Mouse (Mus musculus): ENCODE measurements at regions not wholly inside any gene's neighbourhood (a gene's known extent, or its start where the extent isn't known, plus 50 kb on each side); places are given as distances from the start of the nearest gene placed in this dataset.

GRCm38 (mm10) chr2:159250993-159251665 lies 456.5 kb downstream of the Dhx35 start:
- Histone ChIP-seq H3K4me2 (ENCODE audit: insufficient read depth, low read depth, poor library complexity, severe bottlenecking) (no peak overlapping the region), H3K27me3 (replicated peaks) (no peaks in the 10 kb centered on the region), H3K9me3 (replicated peaks; ENCODE audit: low read length) (no peaks in the 10 kb centered on the region), H3K79me2 (replicated peaks; ENCODE audit: control insufficient read depth, extremely low read depth, insufficient read depth, poor library complexity, severe bottlenecking) (no peaks in the 10 kb centered on the region), H3K4me1 (ENCODE audit: control insufficient read depth in 1 of 2, insufficient read depth in 2 of 2) (no peaks in the 10 kb centered on the region), H3K27ac (ENCODE audit: insufficient read depth, low read depth) (no peak overlapping the region), H3K4me3 (replicated peaks in 1 of 3; ENCODE audit: low read depth in 2 of 3, low read length in 2 of 3, poor library complexity in 1 of 3) (no peak overlapping the region), H3K9ac (ENCODE audit: insufficient read depth, low read depth) (no peak overlapping the region), H3K36me3 (replicated peaks in 1 of 2; ENCODE audit: control insufficient read depth in 1 of 2, insufficient read depth in 1 of 2, low read length in 1 of 2) (no peaks in the 10 kb centered on the region)
- TF ChIP-seq KAT2A (IDR thresholded peaks at IDR 0.05; ENCODE audit: insufficient replicate concordance, low read length) (no peak), ZMIZ1 (IDR thresholded peaks at IDR 0.05; ENCODE audit: low read depth, low read length) (no peak), USF1 (IDR thresholded peaks at IDR 0.05; ENCODE audit: low read depth, low read length) (no peak), MAZ (IDR thresholded peaks at IDR 0.05; ENCODE audit: low read depth, low read length) (no peak), HCFC1 (IDR thresholded peaks at IDR 0.05; ENCODE audit: low read depth, low read length) (no peak), ZNF384 (IDR thresholded peaks at IDR 0.05; ENCODE audit: low read depth, low read length) (no peak), RCOR1 (conservative IDR thresholded peaks at IDR 0.05; ENCODE audit: low read depth, low read length) (no peak), NRF1 (IDR thresholded peaks at IDR 0.05; ENCODE audit: low read depth, low read length) (no peak), PAX5 (IDR thresholded peaks at IDR 0.05; ENCODE audit: low read length) (no peak), ETS1 (conservative IDR thresholded peaks at IDR 0.05; ENCODE audit: low read depth, low read length) (no peak), ELF1 (IDR thresholded peaks at IDR 0.05; ENCODE audit: low read depth, low read length) (no peak), MXI1 (IDR thresholded peaks at IDR 0.05; ENCODE audit: low read depth, low read length) (no peak), POLR2A (IDR thresholded peaks at IDR 0.05; ENCODE audit: low read depth, low read length) (no peak), CHD2 (IDR thresholded peaks at IDR 0.05; ENCODE audit: low read length) (no peak), JUN (IDR thresholded peaks at IDR 0.05; ENCODE audit: insufficient read depth, low read depth, low read length) (no peak), GABPA (IDR thresholded peaks at IDR 0.05; ENCODE audit: insufficient replicate concordance, low read depth, low read length) (no peak)
- DNase-seq (ENCODE audit: extremely low read depth): no peak
- dilution Hi-C loops (cut with MboI; ENCODE audit: extremely low pct_ligation_motif_present, extremely low pct_unique_long_range_greater_than_20kb, low sequenced_read_pairs) (no loop called here), in situ Hi-C loops (cut with MboI; ENCODE audit: low pct_ligation_motif_present, low pct_unique_long_range_greater_than_20kb, low sequenced_read_pairs) (no loop called here)

GRCm38 (mm10) chr2:159270221-159271080 lies 475.8 kb downstream of the Dhx35 start:
- Histone ChIP-seq H3K27me3 (replicated peaks) (no peaks in the 10 kb centered on the region), H3K27ac (ENCODE audit: insufficient read depth, low read depth) (no peak overlapping the region), H3K79me2 (replicated peaks; ENCODE audit: control insufficient read depth, extremely low read depth, insufficient read depth, poor library complexity, severe bottlenecking) (no peaks in the 10 kb centered on the region), H3K4me1 (ENCODE audit: control insufficient read depth in 1 of 2, insufficient read depth in 2 of 2) (no peaks in the 10 kb centered on the region), H3K9me3 (replicated peaks; ENCODE audit: low read length) (no peaks in the 10 kb centered on the region), H3K4me2 (ENCODE audit: insufficient read depth, low read depth, poor library complexity, severe bottlenecking) (no peak overlapping the region), H3K36me3 (replicated peaks in 1 of 2; ENCODE audit: control insufficient read depth in 1 of 2, insufficient read depth in 1 of 2, low read length in 1 of 2) (no peaks in the 10 kb centered on the region), H3K9ac (ENCODE audit: insufficient read depth, low read depth) (no peak overlapping the region), H3K4me3 (replicated peaks in 1 of 3; ENCODE audit: low read depth in 2 of 3, low read length in 2 of 3, poor library complexity in 1 of 3) (no peak overlapping the region)
- dilution Hi-C loops (cut with MboI; ENCODE audit: extremely low pct_ligation_motif_present, extremely low pct_unique_long_range_greater_than_20kb, low sequenced_read_pairs): no loop called here
- TF ChIP-seq NELFE (IDR thresholded peaks at IDR 0.05; ENCODE audit: low read depth, low read length) (no peak), PAX5 (IDR thresholded peaks at IDR 0.05; ENCODE audit: low read length) (no peak), ZNF384 (IDR thresholded peaks at IDR 0.05; ENCODE audit: low read depth, low read length) (no peak), ZKSCAN1 (IDR thresholded peaks at IDR 0.05; ENCODE audit: borderline replicate concordance, low read depth, low read length) (no peak), ELF1 (IDR thresholded peaks at IDR 0.05; ENCODE audit: low read depth, low read length) (no peak), BHLHE40 (IDR thresholded peaks at IDR 0.05; ENCODE audit: low read depth, low read length) (no peak), E2F4 (IDR thresholded peaks at IDR 0.05; ENCODE audit: insufficient replicate concordance, low read depth, low read length) (no peak), MYC (IDR thresholded peaks at IDR 0.05; ENCODE audit: low read depth, low read length) (no peak), RAD21 (IDR thresholded peaks at IDR 0.05; ENCODE audit: low read depth, low read length) (no peak), ZMIZ1 (IDR thresholded peaks at IDR 0.05; ENCODE audit: low read depth, low read length) (no peak), TCF12 (IDR thresholded peaks at IDR 0.05; ENCODE audit: low read depth, low read length) (no peak), MAFK (IDR thresholded peaks at IDR 0.05; ENCODE audit: insufficient replicate concordance, low read length) (no peak), MAZ (IDR thresholded peaks at IDR 0.05; ENCODE audit: low read depth, low read length) (no peak), KAT2A (IDR thresholded peaks at IDR 0.05; ENCODE audit: insufficient replicate concordance, low read length) (no peak)
- DNase-seq (ENCODE audit: extremely low read depth): no peak
- in situ Hi-C loops (cut with MboI; ENCODE audit: low pct_ligation_motif_present, low pct_unique_long_range_greater_than_20kb, low sequenced_read_pairs): no loop called here
